Mouse (Mus musculus): ENCODE data around the gene Liph. TPM values are rescaled to one million over a fixed set of nuclear protein-coding genes. Genes with fewer than 3 reads are reported as not detected.
"Not testable (repeated sequence)": the region's sequence is repeated elsewhere in the genome, so short reads cannot be mapped to it uniquely, and the experiment has no call there.

Liph gene
- polyA plus RNA-seq, 1 experiment from 2014 or later, result 0.32 TPM

- H3K27me3 ChIP-seq (ENCODE audit: control insufficient read depth, insufficient read depth, low read length), result no peaks in the 10 kb centered on the region
- no peaks in the 10 kb centered on the region for H3K36me3 ChIP-seq (ENCODE audit: control insufficient read depth, insufficient read depth)
- ATAC-seq (replicated peaks; ENCODE audit: extremely low read depth, insufficient read depth, low FRiP score), result no peak
- no peaks in the 10 kb centered on the region for H3K4me1 ChIP-seq (ENCODE audit: control insufficient read depth, insufficient read depth, low read length)
- H3K4me3 ChIP-seq (ENCODE audit: low read length), result no peak overlapping the region
- WGBS, result 75% methylated on average over 3 of the region's 3 CpGs
- no peak overlapping the region for H3K9ac ChIP-seq (ENCODE audit: low read length)
- no peaks in the 10 kb centered on the region for H3K9me3 ChIP-seq (replicated peaks; ENCODE audit: control insufficient read depth, low read length)
- no peak overlapping the region for H3K4me2 ChIP-seq (ENCODE audit: low read depth, low read length)
- no peak overlapping the region for H3K27ac ChIP-seq (ENCODE audit: low read length)
Observed at GRCm38 (mm10) chr16:22001606-22002005, 6.1 kb upstream of the Liph start.

DNA sequence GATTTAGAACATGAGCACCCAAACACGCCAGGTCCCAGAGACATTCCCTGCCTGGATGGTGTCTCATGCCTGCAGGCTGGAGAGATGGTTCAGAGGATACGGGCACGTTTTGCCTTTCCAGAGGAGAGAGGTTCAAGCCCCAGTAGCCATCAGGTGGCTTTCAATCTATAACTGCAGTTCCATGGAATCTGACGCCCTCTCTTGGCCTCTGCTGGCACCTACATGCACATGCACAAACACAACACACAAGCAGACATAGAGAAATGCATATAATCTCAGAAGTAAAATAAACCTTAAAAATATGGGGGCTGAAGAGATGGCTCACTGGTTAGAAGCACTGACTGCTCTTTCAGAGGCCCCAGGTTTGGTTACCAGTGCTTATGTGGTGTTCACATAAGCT, 5.7 kb upstream of the Liph start:
- no peak overlapping the region for H3K9ac ChIP-seq (ENCODE audit: low read length)
- H3K4me2 ChIP-seq (ENCODE audit: low read depth, low read length), result no peak overlapping the region
- no peaks in the 10 kb centered on the region for H3K4me1 ChIP-seq (ENCODE audit: control insufficient read depth, insufficient read depth, low read length)
- H3K4me3 ChIP-seq (ENCODE audit: low read length), result no peak overlapping the region
- H3K9me3 ChIP-seq (replicated peaks; ENCODE audit: control insufficient read depth, low read length), result no peaks in the 10 kb centered on the region
- 59% methylated on average over 4 of the region's 4 CpGs for WGBS
- no peak for ATAC-seq (replicated peaks; ENCODE audit: extremely low read depth, insufficient read depth, low FRiP score)
- H3K27ac ChIP-seq (ENCODE audit: low read length), result no peak overlapping the region
- H3K36me3 ChIP-seq (ENCODE audit: control insufficient read depth, insufficient read depth), result no peaks in the 10 kb centered on the region
- no peaks in the 10 kb centered on the region for H3K27me3 ChIP-seq (ENCODE audit: control insufficient read depth, insufficient read depth, low read length)

DNA sequence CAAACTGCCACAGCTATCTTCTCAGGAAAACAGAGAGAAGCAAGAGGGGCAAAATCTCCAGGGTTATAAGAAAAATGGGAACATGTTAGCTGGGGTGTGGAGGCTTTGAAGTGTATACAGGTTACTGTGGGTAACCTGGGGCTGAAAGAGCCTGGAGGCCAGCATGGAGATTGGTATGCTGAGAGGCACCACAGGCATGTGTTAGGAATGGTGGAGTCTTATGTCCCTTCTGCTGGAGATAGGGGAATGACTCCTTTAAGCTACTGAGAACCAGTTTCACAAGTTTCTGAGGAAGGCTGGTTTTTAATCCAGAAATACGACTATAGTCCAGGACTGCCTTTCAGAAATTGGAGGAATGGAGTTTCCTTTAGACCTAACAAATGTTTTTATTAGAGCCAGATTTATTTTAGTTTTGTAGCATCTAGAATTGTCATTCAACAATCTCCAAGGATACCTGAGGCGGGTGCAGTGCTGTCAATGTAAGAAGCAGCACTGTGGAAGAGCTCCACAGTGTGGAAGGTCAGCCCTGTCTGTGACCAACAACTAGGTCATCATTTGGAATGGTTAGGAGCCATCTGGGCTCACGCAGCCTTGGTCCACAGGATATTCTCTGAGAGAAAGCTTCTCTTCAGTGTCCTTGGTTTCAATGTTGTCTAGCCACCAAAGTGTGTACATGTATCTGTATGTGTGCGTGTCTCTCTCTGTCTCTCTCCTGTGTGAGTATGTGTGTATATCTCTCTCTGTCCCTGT, 4.7 kb upstream of the Liph start:
- Histone ChIP-seq H3K36me3 (ENCODE audit: control insufficient read depth, insufficient read depth) (no peaks in the 10 kb centered on the region), H3K4me1 (ENCODE audit: control insufficient read depth, insufficient read depth, low read length) (peaks cover 5% of the 10 kb centered on the region; the same call in 1 of the 2 replicates), H3K27me3 (ENCODE audit: control insufficient read depth, insufficient read depth, low read length) (no peaks in the 10 kb centered on the region), H3K27ac (ENCODE audit: low read length) (no peak overlapping the region), H3K4me2 (ENCODE audit: low read depth, low read length) (no peak overlapping the region), H3K4me3 (ENCODE audit: low read length) (no peak overlapping the region), H3K9ac (ENCODE audit: low read length) (no peak overlapping the region), H3K9me3 (replicated peaks; ENCODE audit: control insufficient read depth, low read length) (no peaks in the 10 kb centered on the region)
- no peak for ATAC-seq (replicated peaks; ENCODE audit: extremely low read depth, insufficient read depth, low FRiP score)
- WGBS, result 77% methylated on average over 4 of the region's 4 CpGs

DNA sequence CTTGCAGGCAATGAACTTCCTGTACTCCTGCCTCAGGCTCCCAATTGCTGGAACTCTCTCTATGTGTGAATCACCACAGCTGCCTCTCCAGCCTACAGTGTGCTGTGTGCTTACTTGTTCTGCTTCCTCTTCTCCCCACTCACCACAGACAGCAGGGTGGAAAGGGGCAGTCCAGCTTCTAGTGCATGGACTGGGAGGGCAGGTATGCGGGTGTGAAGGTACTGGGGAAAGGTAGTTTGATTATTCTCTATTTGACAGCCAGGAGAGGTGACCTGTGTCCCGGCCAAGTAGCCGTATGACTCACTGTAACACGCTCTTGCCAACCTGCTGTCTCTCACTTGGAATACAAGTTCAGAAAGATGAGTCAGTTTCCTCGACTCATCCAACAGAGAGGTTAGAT, 2.6 kb upstream of the Liph start:
- ATAC-seq (replicated peaks; ENCODE audit: extremely low read depth, insufficient read depth, low FRiP score), result no peak
- no peak overlapping the region for H3K9ac ChIP-seq (ENCODE audit: low read length)
- no peaks in the 10 kb centered on the region for H3K36me3 ChIP-seq (ENCODE audit: control insufficient read depth, insufficient read depth)
- no peak overlapping the region for H3K4me3 ChIP-seq (ENCODE audit: low read length)
- H3K27me3 ChIP-seq (ENCODE audit: control insufficient read depth, insufficient read depth, low read length), result no peaks in the 10 kb centered on the region
- H3K4me2 ChIP-seq (ENCODE audit: low read depth, low read length), result no peak overlapping the region
- no peaks in the 10 kb centered on the region for H3K9me3 ChIP-seq (replicated peaks; ENCODE audit: control insufficient read depth, low read length)
- H3K27ac ChIP-seq (ENCODE audit: low read length), result no peak overlapping the region
- WGBS, result 70% methylated on average over 5 of the region's 5 CpGs
- peaks cover 5% of the 10 kb centered on the region; the same call in 1 of the 2 replicates for H3K4me1 ChIP-seq (ENCODE audit: control insufficient read depth, insufficient read depth, low read length)

- Histone ChIP-seq H3K4me3 (ENCODE audit: low read length) (no peak overlapping the region), H3K9ac (ENCODE audit: low read length) (no peak overlapping the region), H3K4me1 (ENCODE audit: control insufficient read depth, insufficient read depth, low read length) (peaks cover 5% of the 10 kb centered on the region; the same call in 1 of the 2 replicates), H3K36me3 (ENCODE audit: control insufficient read depth, insufficient read depth) (no peaks in the 10 kb centered on the region), H3K4me2 (ENCODE audit: low read depth, low read length) (no peak overlapping the region), H3K27ac (ENCODE audit: low read length) (no peak overlapping the region), H3K9me3 (replicated peaks; ENCODE audit: control insufficient read depth, low read length) (no peaks in the 10 kb centered on the region), H3K27me3 (ENCODE audit: control insufficient read depth, insufficient read depth, low read length) (no peaks in the 10 kb centered on the region)
- 30% methylated on average over 5 of the region's 5 CpGs for WGBS
- ATAC-seq (replicated peaks; ENCODE audit: extremely low read depth, insufficient read depth, low FRiP score), result no peak
Observed at GRCm38 (mm10) chr16:21996881-21997641, 1.6 kb upstream of the Liph start.

DNA sequence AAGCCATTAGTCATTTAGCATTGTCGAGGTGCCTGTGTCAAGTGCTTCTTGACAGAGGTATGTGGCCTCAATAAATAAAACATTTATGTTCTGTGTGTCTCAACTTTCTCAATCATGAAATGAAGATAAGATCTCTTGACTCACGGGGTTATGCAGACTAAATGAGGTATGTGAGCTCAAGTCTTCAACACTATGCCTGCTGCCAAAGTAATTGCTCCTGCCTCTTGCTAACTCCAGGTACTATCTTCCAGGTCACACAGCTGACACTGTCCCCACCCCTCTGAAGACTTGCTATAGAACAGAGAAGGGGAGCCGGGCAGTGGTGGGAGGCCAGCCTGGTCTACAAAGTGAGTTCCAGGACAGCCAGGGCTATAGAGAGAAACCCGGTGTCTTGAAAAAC, 939 bp upstream of the Liph start:
- Histone ChIP-seq H3K27me3 (ENCODE audit: control insufficient read depth, insufficient read depth, low read length) (no peaks in the 10 kb centered on the region), H3K9me3 (replicated peaks; ENCODE audit: control insufficient read depth, low read length) (no peaks in the 10 kb centered on the region), H3K9ac (ENCODE audit: low read length) (no peak overlapping the region), H3K27ac (ENCODE audit: low read length) (no peak overlapping the region), H3K36me3 (ENCODE audit: control insufficient read depth, insufficient read depth) (no peaks in the 10 kb centered on the region), H3K4me3 (ENCODE audit: low read length) (no peak overlapping the region), H3K4me2 (ENCODE audit: low read depth, low read length) (no peak overlapping the region), H3K4me1 (ENCODE audit: control insufficient read depth, insufficient read depth, low read length) (peaks cover 5% of the 10 kb centered on the region; the same call in 1 of the 2 replicates)
- no peak for ATAC-seq (replicated peaks; ENCODE audit: extremely low read depth, insufficient read depth, low FRiP score)
- WGBS, result 39% methylated on average over 4 of the region's 4 CpGs

GRCm38 (mm10) chr16:21991774-21992173, 3.7 kb downstream of the Liph start:
- no peak for ATAC-seq (replicated peaks; ENCODE audit: extremely low read depth, insufficient read depth, low FRiP score)
- Histone ChIP-seq H3K9ac (ENCODE audit: low read length) (no peak overlapping the region), H3K9me3 (replicated peaks; ENCODE audit: control insufficient read depth, low read length) (no peaks in the 10 kb centered on the region), H3K4me3 (ENCODE audit: low read length) (no peak overlapping the region), H3K27ac (ENCODE audit: low read length) (no peak overlapping the region), H3K36me3 (ENCODE audit: control insufficient read depth, insufficient read depth) (no peaks in the 10 kb centered on the region), H3K4me1 (ENCODE audit: control insufficient read depth, insufficient read depth, low read length) (peaks cover 5% of the 10 kb centered on the region; the same call in 1 of the 2 replicates), H3K4me2 (ENCODE audit: low read depth, low read length) (no peak overlapping the region), H3K27me3 (ENCODE audit: control insufficient read depth, insufficient read depth, low read length) (no peaks in the 10 kb centered on the region)
- WGBS, result 85% methylated on average over 2 of the region's 2 CpGs

- not testable (repeated sequence) for ATAC-seq (replicated peaks; ENCODE audit: extremely low read depth, insufficient read depth, low FRiP score); H3K9me3 ChIP-seq (replicated peaks; ENCODE audit: control insufficient read depth, low read length); H3K4me1 ChIP-seq (ENCODE audit: control insufficient read depth, insufficient read depth, low read length); H3K27ac ChIP-seq (ENCODE audit: low read length); H3K36me3 ChIP-seq (ENCODE audit: control insufficient read depth, insufficient read depth); H3K27me3 ChIP-seq (ENCODE audit: control insufficient read depth, insufficient read depth, low read length); H3K9ac ChIP-seq (ENCODE audit: low read length); H3K4me2 ChIP-seq (ENCODE audit: low read depth, low read length); H3K4me3 ChIP-seq (ENCODE audit: low read length)
Observed at GRCm38 (mm10) chr16:21990893-21991292, 4.6 kb downstream of the Liph start.

GRCm38 (mm10) chr16:21987956-21988355, 7.5 kb downstream of the Liph start:
- WGBS, result 57% methylated on average over 5 of the region's 5 CpGs
- Histone ChIP-seq H3K4me2 (ENCODE audit: low read depth, low read length) (no peak overlapping the region), H3K27me3 (ENCODE audit: control insufficient read depth, insufficient read depth, low read length) (no peaks in the 10 kb centered on the region), H3K36me3 (ENCODE audit: control insufficient read depth, insufficient read depth) (no peaks in the 10 kb centered on the region), H3K27ac (ENCODE audit: low read length) (no peak overlapping the region), H3K4me3 (ENCODE audit: low read length) (no peak overlapping the region), H3K4me1 (ENCODE audit: control insufficient read depth, insufficient read depth, low read length) (no peaks in the 10 kb centered on the region), H3K9me3 (replicated peaks; ENCODE audit: control insufficient read depth, low read length) (no peaks in the 10 kb centered on the region), H3K9ac (ENCODE audit: low read length) (no peak overlapping the region)
- no peak for ATAC-seq (replicated peaks; ENCODE audit: extremely low read depth, insufficient read depth, low FRiP score)
